Mouse (Mus musculus): ENCODE results near the gene Scrn1.

Scrn1 gene

GRCm38 (mm10) chr6:54565665-54566545, at the start of gene Scrn1:
TSS of gene Scrn1 (minus strand) at chr6:54566489.
- DNase-seq (ENCODE audit: low spot score), result peak; percentile 35

DNA sequence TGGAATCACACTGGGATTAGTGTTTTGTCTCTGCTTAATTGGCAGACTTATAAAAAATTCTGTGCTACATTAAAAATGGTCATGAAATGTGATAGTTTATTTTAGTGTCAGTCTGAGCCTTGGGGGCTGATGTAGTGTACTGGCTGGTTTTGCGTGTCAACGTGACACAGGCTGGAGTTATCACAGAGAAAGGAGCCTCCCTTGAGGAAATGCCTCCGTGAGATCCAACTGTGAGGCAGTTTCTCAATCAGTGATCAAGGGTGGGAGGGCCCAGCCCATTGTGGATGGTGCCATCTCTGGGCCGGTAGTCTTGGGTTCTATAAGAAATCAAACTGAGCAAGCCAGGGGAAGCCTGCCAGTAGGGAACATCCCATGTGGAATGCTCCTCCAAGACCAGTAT, 40.0 kb upstream of the Scrn1 start:
- DNase-seq (ENCODE audit: low spot score), result no peak

GRCm38 (mm10) chr6:54604001-54604715, 37.9 kb upstream of the Scrn1 start:
- peak; percentile 60 for DNase-seq (ENCODE audit: low spot score)

DNA sequence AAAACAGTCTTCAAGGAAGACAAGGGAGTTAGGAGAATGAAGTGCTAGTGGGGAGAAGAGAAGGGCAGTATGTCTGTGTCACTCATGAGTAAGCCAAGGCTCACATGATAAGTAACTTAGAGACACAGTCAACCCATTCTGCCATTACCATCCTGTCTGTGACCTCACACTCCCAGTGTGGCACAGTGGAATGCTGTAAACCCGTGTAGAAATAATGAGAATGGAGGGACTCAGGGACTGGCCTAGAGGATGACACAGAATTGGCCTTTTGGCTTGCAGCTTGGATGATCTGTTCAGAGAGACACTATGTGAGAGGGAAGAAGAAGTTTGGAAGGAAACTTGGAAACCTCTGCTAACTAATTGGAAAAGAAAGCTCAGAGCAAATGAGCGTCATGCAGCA, 36.6 kb upstream of the Scrn1 start:
- DNase-seq (ENCODE audit: low spot score), result no peak

DNA sequence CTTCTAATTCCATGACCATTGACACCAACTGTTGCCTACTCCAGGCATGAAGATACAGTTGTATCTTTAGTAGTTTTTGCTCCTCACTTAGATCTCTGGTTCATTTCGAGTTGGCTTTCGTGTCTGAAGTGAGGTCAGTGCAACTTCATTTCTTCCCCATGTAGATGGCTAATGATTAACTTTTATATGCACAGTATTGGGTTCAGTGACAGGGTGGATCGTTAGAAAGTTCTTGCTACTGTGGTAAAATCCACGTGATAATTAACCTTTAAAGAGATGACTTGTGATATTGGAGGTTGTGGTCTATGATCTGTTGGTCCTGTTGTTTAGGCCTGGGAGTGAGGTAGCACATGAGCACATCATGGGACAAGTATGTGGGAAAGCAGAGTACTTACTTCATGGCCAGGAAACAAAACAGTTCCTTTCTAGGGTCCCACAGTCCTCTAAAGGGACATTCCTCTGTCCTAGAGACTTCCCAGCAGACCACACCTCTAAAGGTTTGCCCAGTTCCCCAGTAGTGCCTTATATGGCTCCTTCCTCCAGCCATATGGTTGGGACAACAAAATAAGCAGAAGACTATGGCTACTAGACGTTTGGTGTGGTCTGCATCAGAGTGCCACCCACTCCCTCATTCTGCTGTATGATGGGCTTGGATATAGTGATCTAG, 34.5 kb upstream of the Scrn1 start:
- DNase-seq (ENCODE audit: low spot score), result no peak

DNA sequence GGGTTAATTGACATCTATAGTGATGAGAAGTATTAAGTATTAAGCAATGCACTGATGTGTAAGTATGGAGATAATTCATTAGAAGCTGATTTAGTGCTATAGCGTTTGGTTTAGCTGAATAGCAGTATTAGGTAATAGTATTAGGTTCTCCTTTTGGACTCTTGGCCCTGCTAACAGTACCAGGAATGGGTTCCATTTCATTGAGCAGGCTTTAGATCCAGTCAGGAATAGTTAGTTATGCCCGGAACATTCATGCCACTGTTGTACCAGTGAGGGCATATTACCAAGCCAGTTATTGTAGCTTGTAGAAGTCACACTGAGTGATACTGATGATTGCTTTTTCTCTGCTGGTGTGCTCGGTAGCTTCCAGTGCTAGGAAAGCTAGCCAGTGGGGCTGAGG, 31.4 kb upstream of the Scrn1 start:
- no peak for DNase-seq (ENCODE audit: low spot score)

- no peak for DNase-seq (ENCODE audit: low spot score)
Measured at GRCm38 (mm10) chr6:54597208-54597607, 30.9 kb upstream of the Scrn1 start, which contains the start of gene Fkbp14. TSS of gene Fkbp14 (minus strand) at chr6:54597308.

DNA sequence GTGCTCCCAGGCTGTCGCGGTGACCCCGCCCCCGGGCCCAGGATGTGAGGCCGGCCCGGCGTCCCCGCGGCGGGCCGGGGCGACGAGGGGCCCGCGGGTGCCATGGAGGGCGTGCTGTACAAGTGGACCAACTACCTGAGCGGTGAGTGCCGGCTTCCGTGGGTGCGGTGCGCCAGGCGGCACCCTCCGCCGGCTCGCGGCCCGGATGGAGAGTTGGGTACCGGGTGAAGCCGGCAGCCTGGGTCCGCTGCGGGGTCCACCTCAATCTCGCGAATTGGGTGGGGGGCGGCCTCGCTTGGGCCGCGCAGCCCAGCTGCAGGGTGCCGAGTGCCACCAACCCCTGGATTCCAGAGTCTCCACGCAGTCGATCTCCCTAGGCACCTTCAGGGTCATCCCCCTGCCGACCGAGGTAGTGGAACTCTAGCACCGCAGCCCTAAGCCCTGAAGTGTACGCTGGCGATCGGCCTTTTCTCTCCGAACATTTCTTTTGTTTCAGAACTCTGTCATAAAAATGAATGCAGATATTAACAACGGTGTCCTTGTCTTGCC, 29.1 kb upstream of the Scrn1 start:
- peak; percentile 13 for DNase-seq (ENCODE audit: low spot score)

DNA sequence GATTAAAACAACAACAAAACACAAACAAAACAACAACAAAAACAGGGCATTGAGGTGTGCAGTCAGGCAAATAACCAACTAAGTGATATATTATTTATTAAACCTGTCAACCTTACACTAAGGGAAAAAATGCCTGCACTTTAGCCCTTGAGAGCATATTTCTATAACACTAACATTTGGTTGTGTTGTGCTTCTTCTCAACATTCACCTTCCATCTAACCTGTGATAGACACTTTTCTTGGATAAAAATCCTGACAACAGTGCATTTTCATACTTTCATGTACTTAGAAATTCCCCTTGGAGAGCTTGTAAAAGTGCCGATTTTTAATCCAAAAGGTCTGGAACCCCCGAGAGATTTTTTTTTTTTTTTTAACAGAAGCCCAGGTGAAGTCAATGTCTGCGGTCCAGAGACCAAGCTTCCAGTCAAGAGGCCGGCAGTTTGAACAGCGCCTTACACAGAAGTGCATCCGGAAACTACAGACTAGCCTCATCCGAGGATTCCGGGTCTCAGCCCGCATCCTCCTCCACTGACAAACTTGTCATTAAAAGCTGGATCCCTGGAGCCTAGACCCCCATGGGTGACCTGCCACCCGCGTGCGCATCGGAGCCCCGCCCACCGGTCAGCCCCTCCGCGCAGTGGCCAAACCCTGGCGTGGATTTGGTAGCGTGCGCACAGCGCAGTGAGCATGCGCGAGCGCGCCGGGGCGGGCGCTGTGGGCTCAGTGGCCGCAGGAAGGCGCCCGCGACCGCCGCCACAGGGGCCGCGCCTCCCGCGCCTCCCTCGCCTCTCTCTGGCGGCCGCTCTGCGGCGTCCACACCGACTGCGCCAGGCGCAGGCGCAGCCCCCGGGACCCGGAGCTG, 28.4 kb upstream of the Scrn1 start, which contains the start of gene Plekha8:
Gene Plekha8, plus strand, starts transcription at position 643 of the 861 bp plus-strand sequence.
- DNase-seq (ENCODE audit: low spot score), result peak; percentile 87

GRCm38 (mm10) chr6:54593766-54594468, 27.6 kb upstream of the Scrn1 start:
- no peak for DNase-seq (ENCODE audit: low spot score)

DNA sequence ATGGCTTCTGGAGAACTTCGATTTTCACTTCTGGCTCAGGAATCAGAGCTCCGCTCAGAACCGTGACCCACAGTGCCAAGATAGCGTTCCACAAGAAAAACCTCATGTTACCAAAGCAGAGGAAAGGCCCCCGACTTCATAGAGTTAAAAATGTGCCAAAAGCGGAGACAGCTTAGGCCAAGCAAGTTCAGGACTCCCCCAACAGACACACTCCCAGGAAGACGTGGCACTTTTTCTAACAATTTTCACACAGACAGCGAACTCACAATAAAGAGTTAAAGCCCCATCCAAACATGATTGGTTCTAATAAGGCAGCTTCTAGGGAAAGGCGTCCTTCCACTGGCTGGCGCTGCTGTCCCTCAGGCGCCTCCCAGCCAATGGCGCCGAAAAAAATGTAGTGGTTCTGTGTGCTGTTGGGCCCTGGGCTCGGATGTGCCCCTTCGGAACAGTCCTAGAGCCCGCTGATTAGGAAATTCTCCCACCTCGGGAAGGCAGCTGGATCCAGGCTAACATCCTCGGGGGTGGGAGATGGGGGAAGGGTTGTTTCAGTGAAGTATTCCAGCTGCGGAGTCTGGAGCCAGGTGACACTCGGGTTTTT, 26.7 kb upstream of the Scrn1 start:
- DNase-seq (ENCODE audit: low spot score), result peak; percentile 79

DNA sequence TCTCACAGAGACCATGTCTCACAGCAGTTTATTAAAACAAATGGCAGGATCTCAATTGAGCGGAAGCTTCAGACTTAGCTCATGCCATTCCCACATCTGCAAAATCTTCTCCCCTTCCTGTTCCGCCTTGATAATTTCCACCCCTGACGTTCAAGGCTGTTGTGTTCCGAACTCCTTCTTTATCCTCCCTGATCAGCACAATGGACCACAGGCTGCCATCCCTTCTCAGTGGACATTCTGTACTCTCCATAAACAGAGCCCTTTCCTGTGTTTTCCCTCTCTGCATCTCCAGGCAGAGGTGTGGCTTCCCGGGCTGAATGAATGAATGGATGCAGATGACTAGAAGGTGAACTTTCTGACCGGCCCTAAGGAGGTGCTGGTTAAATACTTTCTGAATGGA, 25.5 kb upstream of the Scrn1 start:
- no peak for DNase-seq (ENCODE audit: low spot score)

GRCm38 (mm10) chr6:54590691-54591090, 24.4 kb upstream of the Scrn1 start:
- no peak for DNase-seq (ENCODE audit: low spot score)

DNA sequence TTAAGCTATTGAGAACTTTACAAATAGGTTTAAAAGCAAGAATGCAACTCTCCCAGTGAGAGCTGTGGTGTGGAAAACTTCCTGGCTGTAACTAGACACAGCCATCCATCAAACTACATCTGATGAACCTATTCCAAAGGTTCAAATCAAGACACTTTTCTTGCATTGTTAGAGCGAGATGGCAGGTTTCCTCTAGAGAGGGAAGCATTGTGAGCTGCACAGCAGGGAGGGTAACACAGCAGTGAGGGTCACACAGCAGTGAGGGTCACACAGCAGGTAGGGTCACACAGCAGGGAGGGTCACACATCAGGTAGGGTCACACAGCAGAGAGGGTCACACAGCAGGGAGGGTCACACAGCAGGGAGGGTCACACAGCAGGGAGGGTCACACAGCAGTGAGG, 21.9 kb upstream of the Scrn1 start:
- DNase-seq (ENCODE audit: low spot score), result no peak

- no peak for DNase-seq (ENCODE audit: low spot score)
Measured at GRCm38 (mm10) chr6:54587683-54588082, 21.4 kb upstream of the Scrn1 start.

GRCm38 (mm10) chr6:54586911-54587310, 20.6 kb upstream of the Scrn1 start:
- no peak for DNase-seq (ENCODE audit: low spot score)

DNA sequence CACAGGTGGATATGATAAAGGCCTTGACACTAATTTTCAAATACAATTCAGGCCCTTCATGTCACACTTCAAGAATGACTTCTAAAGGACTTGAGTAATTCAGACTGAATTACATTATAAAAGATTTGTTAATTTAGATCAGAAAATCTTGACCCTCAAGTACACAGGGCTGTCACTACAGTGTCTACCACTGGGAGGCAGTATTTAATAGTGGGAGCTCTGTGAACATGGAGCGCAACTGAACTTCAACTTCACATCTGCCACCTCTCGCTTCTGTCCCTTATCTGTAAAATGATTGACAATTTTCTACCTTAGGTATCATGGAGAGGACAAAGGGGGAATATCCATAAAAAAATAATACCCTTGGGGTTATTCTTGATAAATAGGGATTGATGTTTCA, 19.9 kb upstream of the Scrn1 start:
- DNase-seq (ENCODE audit: low spot score), result peak; percentile 34

DNA sequence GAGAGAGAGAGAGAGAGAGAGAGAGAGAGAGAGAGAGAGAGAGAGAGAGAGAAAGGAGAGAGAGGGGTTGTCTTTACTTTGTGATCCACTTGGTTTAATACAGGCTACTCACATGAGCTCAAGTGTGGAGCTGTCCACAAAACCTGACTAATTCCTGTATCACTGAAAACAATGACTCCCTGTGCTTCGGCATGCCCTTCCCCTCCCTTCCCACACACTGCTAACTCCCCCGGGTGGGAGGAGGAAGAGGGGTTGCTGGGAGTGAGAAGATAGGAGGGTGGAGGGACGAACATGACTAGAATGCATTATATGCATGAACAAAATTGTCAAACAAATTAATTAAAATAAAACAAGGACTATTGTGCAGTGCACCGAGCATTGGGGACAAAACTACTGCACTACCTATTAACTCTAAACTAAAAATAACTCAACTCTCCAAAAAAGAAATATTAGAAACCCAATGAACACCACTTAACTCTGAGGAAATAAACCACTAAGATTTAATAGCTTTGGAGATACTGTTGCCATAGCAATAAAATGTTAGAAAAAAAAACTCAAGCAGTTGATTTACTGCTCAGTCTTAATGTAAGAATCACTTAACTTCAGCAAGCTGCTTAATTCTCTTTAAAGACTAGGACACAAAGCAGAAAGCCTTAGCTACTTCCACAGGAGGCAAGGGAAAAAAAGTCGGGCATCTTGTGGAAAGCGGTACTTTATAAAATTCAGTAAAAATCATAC, 7.1 kb upstream of the Scrn1 start:
- DNase-seq (ENCODE audit: low spot score), result no peak

- DNase-seq (ENCODE audit: low spot score), result no peak
Measured at GRCm38 (mm10) chr6:54569776-54570175, 3.5 kb upstream of the Scrn1 start.

DNA sequence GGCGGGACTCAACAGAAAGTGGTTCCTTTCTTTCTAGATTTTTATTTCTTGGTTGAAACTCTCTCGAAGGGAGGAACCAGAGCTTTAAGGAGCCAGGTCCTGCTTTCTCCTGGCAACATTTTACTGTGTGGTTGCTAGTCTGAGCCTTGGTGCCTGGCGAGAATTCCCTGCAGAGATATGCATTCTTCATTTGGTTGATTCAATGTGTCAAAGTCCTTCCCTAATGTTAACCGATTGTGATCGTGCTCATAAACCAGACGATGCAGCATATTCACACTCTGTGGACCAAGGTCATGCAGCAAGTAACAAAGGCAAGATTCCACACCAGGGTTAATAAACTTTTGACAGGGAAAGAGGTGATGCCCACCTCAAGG, 244 bp upstream of the Scrn1 start:
- DNase-seq (ENCODE audit: low spot score), result no peak
